Mouse (Mus musculus) bone marrow, adult 2 months (tissue): ENCODE data around the gene Tmprss9. TPM values are rescaled to one million over a fixed set of nuclear protein-coding genes. Genes with fewer than 3 reads are reported as not detected.

Experiments
- H3K27ac ChIP-seq: fragments of 200-500 bp; 2 replicates; pipeline ENCODE4 v1.5.1; 2012; ENCODE audit warnings: low read depth, mild to moderate bottlenecking, control low read depth, inconsistent platforms, low read length; ENCODE audit not compliant: control insufficient read depth, poor library complexity, insufficient read depth
- H3K4me1 ChIP-seq: fragments of 200-500 bp; 2 replicates; pipeline ENCODE4 v1.6.1; 2011; ENCODE audit warnings: low read length; ENCODE audit not compliant: control insufficient read depth, insufficient read depth
- H3K4me3 ChIP-seq: fragments of 200-500 bp; replicated peaks from 2 replicates; pipeline ENCODE3; 2011; ENCODE audit warnings: mild to moderate bottlenecking, low read depth, low read length, control low read depth; ENCODE audit not compliant: control insufficient read depth
- CTCF ChIP-seq: fragments of 200-500 bp; IDR thresholded peaks from 2 replicates; pipeline ENCODE4 v1.5.1; 2011; ENCODE audit warnings: low read length, control low read depth; ENCODE audit not compliant: control insufficient read depth, insufficient read depth
- POLR2A ChIP-seq: fragments of 200-500 bp; IDR thresholded peaks from 2 replicates; pipeline ENCODE4 v1.6.1; 2011; ENCODE audit warnings: low read depth, mild to moderate bottlenecking, control low read depth, low read length, borderline replicate concordance; ENCODE audit not compliant: control insufficient read depth
- WGBS: fragments of 180-500 bp; shearing (Covaris S2); methylation state at CpG from one replicate; pipeline ENCODE4 v1.1.7; 2018; 5-methylcytosine and 5-hydroxymethylcytosine counted together
- polyA plus RNA-seq: library from polyadenylated mRNA; stranded (reverse); fragments of >200 nt; gene quantifications from 2 replicates; pipeline ENCODE4 v1.2.4, GENCODE M21; 2011; ENCODE audit warnings: low replicate concordance; ENCODE audit not compliant: missing spikeins, insufficient read depth, insufficient read length

The Tmprss9 gene
- polyA plus RNA-seq, 1 experiment, result not detected

GRCm38 (mm10) chr10:80881301-80881700 lies 9.7 kb downstream of the Tmprss9 start:
- TF ChIP-seq CTCF, result peak; percentile 91
- peak; percentile 14; the same call in 1 of the 2 replicates for TF ChIP-seq POLR2A
- no peak overlapping the region for H3K4me3 ChIP-seq
- 22% methylated on average over 10 of the region's 10 CpGs for WGBS
- peaks cover 2% of the 10 kb centered on the region; the same call in 1 of the 2 replicates for H3K4me1 ChIP-seq
- H3K27ac ChIP-seq, result no peak overlapping the region

GRCm38 (mm10) chr10:80887181-80887580 lies 15.5 kb downstream of the Tmprss9 start:
- Histone ChIP-seq H3K4me3 (no peak overlapping the region), H3K27ac (no peak overlapping the region), H3K4me1 (no peaks in the 10 kb centered on the region)
- 31% methylated on average over 11 of the region's 11 CpGs for WGBS
- no peak for TF ChIP-seq POLR2A
- TF ChIP-seq CTCF, result no peak

GRCm38 (mm10) chr10:80895100-80895499 lies 23.5 kb downstream of the Tmprss9 start:
- H3K4me3 ChIP-seq, result no peak overlapping the region
- H3K27ac ChIP-seq, result no peak overlapping the region
- WGBS, result 81% methylated on average over 7 of the region's 7 CpGs
- TF ChIP-seq POLR2A (no peak), CTCF (no peak)
- H3K4me1 ChIP-seq, result no peaks in the 10 kb centered on the region; the same call in 1 of the 2 replicates

GRCm38 (mm10) chr10:80895697-80896096 lies 24.0 kb downstream of the Tmprss9 start:
- Histone ChIP-seq H3K4me1 (no peaks in the 10 kb centered on the region; the same call in 1 of the 2 replicates), H3K27ac (no peak overlapping the region), H3K4me3 (no peak overlapping the region)
- TF ChIP-seq CTCF, result no peak
- no peak for TF ChIP-seq POLR2A
- 83% methylated on average over 6 of the region's 6 CpGs for WGBS

- no peak overlapping the region for H3K27ac ChIP-seq
- no peak overlapping the region for H3K4me3 ChIP-seq
- H3K4me1 ChIP-seq, result no peaks in the 10 kb centered on the region; the same call in none of the 2 replicates
- TF ChIP-seq POLR2A (no peak), CTCF (no peak)
- 75% methylated on average over 24 of the region's 24 CpGs for WGBS
Measured at GRCm38 (mm10) chr10:80896581-80897485, 25.2 kb downstream of the Tmprss9 start.

- TF ChIP-seq POLR2A (peak; percentile 28; the same call in 1 of the 2 replicates), CTCF (no peak)
- Histone ChIP-seq H3K27ac (no peak overlapping the region), H3K4me1 (no peaks in the 10 kb centered on the region; the same call in none of the 2 replicates), H3K4me3 (no peak overlapping the region)
- WGBS, result 81% methylated on average over 41 of the region's 41 CpGs
Measured at GRCm38 (mm10) chr10:80897861-80898510, 26.3 kb downstream of the Tmprss9 start.

GRCm38 (mm10) chr10:80899074-80899473 lies 27.4 kb downstream of the Tmprss9 start:
- WGBS, result 86% methylated on average over 8 of the region's 8 CpGs
- no peak overlapping the region for H3K27ac ChIP-seq
- TF ChIP-seq POLR2A, result no peak
- TF ChIP-seq CTCF, result no peak
- no peaks in the 10 kb centered on the region; the same call in none of the 2 replicates for H3K4me1 ChIP-seq
- H3K4me3 ChIP-seq, result no peak overlapping the region
